Mouse (Mus musculus): ENCODE measurements around the gene Tmem214.

DNA sequence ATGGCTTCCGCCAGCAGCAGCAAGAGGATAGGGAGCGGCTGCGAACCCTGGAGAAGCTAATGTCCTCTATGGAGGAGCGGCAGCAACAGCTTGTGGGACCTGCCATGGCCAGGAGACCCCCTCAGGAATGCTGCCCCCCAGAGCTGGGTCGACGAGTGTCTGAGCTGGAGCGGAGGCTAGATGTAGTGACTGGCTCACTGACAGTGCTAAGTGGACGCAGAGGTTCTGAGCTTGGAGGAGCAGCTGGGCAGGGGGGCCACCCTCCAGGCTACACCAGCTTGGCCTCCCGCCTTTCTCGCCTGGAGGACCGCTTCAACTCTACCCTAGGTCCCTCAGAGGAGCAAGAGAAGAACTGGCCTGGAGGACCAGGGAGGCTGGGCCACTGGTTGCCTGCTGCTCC is 49.5 kb downstream of the Tmem214 start:
- TF ChIP-seq CTCF (IDR thresholded peaks at IDR 0.05; ENCODE audit: low read depth, low read length) (no peak), POLR2A (IDR thresholded peaks at IDR 0.05; ENCODE audit: insufficient read depth, low read length) (no peak)
